Mouse (Mus musculus): ENCODE measurements around the gene Dstn.

The Dstn gene

GRCm38 (mm10) chr2:143955004-143955403 lies 39.9 kb downstream of the Dstn start:
- no peak for DNase-seq (ENCODE audit: low spot score)

GRCm38 (mm10) chr2:143955746-143956145 lies 40.6 kb downstream of the Dstn start:
- no peak for DNase-seq (ENCODE audit: low spot score)

GRCm38 (mm10) chr2:143962192-143962591 lies 47.1 kb downstream of the Dstn start:
- no peak for DNase-seq (ENCODE audit: low spot score)

- no peak for DNase-seq (ENCODE audit: low spot score)
Measured at GRCm38 (mm10) chr2:143963318-143963717, 48.2 kb downstream of the Dstn start.

- DNase-seq (ENCODE audit: low spot score), result no peak
Measured at GRCm38 (mm10) chr2:143969260-143969659, 54.1 kb downstream of the Dstn start.

GRCm38 (mm10) chr2:143970841-143971240 lies 55.7 kb downstream of the Dstn start:
- DNase-seq (ENCODE audit: low spot score), result no peak

GRCm38 (mm10) chr2:143971887-143972286 lies 56.8 kb downstream of the Dstn start:
- DNase-seq (ENCODE audit: low spot score), result no peak

- DNase-seq (ENCODE audit: low spot score), result no peak
Measured at GRCm38 (mm10) chr2:143973161-143973560, 58.0 kb downstream of the Dstn start.

GRCm38 (mm10) chr2:143975146-143975649 lies 60.1 kb downstream of the Dstn start:
- no peak for DNase-seq (ENCODE audit: low spot score)

- no peak for DNase-seq (ENCODE audit: low spot score)
Measured at GRCm38 (mm10) chr2:143978444-143979147, 63.5 kb downstream of the Dstn start.

- no peak for DNase-seq (ENCODE audit: low spot score)
Measured at GRCm38 (mm10) chr2:143980781-143981398, 65.8 kb downstream of the Dstn start.

GRCm38 (mm10) chr2:143982152-143982551 lies 67.0 kb downstream of the Dstn start:
- DNase-seq (ENCODE audit: low spot score), result no peak

- DNase-seq (ENCODE audit: low spot score), result no peak
Measured at GRCm38 (mm10) chr2:143982901-143983300, 67.8 kb downstream of the Dstn start.

GRCm38 (mm10) chr2:143983482-143983881 lies 68.4 kb downstream of the Dstn start:
- DNase-seq (ENCODE audit: low spot score), result no peak

GRCm38 (mm10) chr2:143987485-143987884 lies 72.4 kb downstream of the Dstn start:
- DNase-seq (ENCODE audit: low spot score), result no peak

GRCm38 (mm10) chr2:143988016-143988415 lies 72.9 kb downstream of the Dstn start:
- DNase-seq (ENCODE audit: low spot score), result no peak

- no peak for DNase-seq (ENCODE audit: low spot score)
Measured at GRCm38 (mm10) chr2:143990997-143991396, 75.9 kb downstream of the Dstn start.

- no peak for DNase-seq (ENCODE audit: low spot score)
Measured at GRCm38 (mm10) chr2:143991964-143992672, 77.0 kb downstream of the Dstn start.
